Mouse (Mus musculus): ENCODE results near the gene Hhatl. TPM values are rescaled to one million over a fixed set of nuclear protein-coding genes. Genes with fewer than 3 reads are reported as not detected.

The Hhatl gene
- total RNA-seq, 2 experiments from 2014 or later = 20.0 to 21.3 TPM

DNA sequence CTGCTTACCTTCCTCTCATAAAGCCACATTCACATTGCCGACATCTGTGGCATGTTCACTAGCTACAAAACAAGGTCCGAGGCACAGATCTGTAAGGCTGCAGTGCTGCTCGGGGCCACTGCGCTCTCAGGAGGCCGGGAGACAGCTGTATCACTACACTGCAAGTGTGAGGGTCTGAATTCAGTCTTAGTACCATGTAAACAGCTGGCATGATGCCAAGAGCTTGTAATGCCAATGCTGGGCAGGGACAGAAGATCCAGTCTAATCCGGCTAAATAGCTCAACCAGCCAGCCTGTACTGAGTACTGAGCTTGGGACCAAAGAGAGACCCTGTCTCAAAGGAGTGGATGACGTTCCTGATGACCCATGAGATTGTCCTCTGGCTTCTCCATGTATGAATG lies 31.7 kb upstream of the Hhatl start:
- H3K4me3 ChIP-seq = no peak overlapping the region
- intact Hi-C loops (cut with DNase I) = loop anchor here (5.0 kb wide), 1 partner anchor 62 kb away; no protein-coding TSS in a partner anchor
- peak overlapping the region; percentile 53; the same call in 1 of the 2 replicates for H3K27ac ChIP-seq
- no peak for DNase-seq (ENCODE audit: extremely low spot score in 1 of 2, low spot score in 2 of 2)
- TF ChIP-seq CTCF (IDR thresholded peaks at IDR 0.05) = no peak

GRCm38 (mm10) chr9:121823051-121823450 lies 30.7 kb upstream of the Hhatl start:
- intact Hi-C loops (cut with DNase I) = loop anchor here (5.0 kb wide), 1 partner anchor 61 kb away; no protein-coding TSS in a partner anchor
- Histone ChIP-seq H3K4me3 (no peak overlapping the region), H3K27ac (peak overlapping the region; percentile 53)
- DNase-seq (ENCODE audit: extremely low spot score in 1 of 2, low spot score in 2 of 2) = no peak
- no peak for TF ChIP-seq CTCF (IDR thresholded peaks at IDR 0.05)

GRCm38 (mm10) chr9:121822585-121822991 lies 30.3 kb upstream of the Hhatl start:
- no peak for DNase-seq (ENCODE audit: extremely low spot score in 1 of 2, low spot score in 2 of 2)
- no peak for TF ChIP-seq CTCF (IDR thresholded peaks at IDR 0.05)
- H3K4me3 ChIP-seq = no peak overlapping the region
- peak overlapping the region; percentile 9; the same call in 1 of the 2 replicates for H3K27ac ChIP-seq
- intact Hi-C loops (cut with DNase I) = loop anchor here (5.0 kb wide), 1 partner anchor 60 kb away; no protein-coding TSS in a partner anchor

DNA sequence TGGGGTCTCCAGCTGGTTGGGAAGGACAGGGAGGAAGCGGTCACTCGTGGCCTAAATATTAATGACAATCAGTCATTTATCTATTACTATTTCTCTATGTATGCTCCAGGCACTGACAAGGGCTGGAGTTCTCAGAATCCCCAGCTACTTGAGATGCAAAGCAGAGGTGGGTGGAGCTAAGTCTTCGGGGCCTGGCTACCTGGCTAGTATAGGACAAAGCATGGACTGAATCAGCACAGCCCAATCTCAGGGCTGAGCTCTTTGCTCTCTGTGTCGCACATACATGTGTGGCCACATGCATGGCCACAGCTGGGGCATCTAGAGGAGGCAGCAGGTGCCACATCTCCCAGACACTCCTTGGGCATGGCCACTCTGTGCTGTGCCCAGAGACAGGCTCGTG lies 28.5 kb upstream of the Hhatl start:
- no peak for DNase-seq (ENCODE audit: extremely low spot score in 1 of 2, low spot score in 2 of 2)
- intact Hi-C loops (cut with DNase I) = loop anchor here (5.0 kb wide), 1 partner anchor 58 kb away; no protein-coding TSS in a partner anchor
- Histone ChIP-seq H3K4me3 (no peak overlapping the region), H3K27ac (no peak overlapping the region; the same call in 1 of the 2 replicates)
- no peak for TF ChIP-seq CTCF (IDR thresholded peaks at IDR 0.05)

GRCm38 (mm10) chr9:121819771-121820471 lies 27.6 kb upstream of the Hhatl start:
- DNase-seq (ENCODE audit: extremely low spot score in 1 of 2, low spot score in 2 of 2) = no peak
- Histone ChIP-seq H3K27ac (peak overlapping the region; percentile 86), H3K4me3 (no peak overlapping the region)
- intact Hi-C loops (cut with DNase I) = loop anchor here (5.0 kb wide), 1 partner anchor 58 kb away; no protein-coding TSS in a partner anchor
- no peak for TF ChIP-seq CTCF (IDR thresholded peaks at IDR 0.05)

- no peak for DNase-seq (ENCODE audit: extremely low spot score in 1 of 2, low spot score in 2 of 2)
Observed at GRCm38 (mm10) chr9:121819073-121819770, 26.9 kb upstream of the Hhatl start.

DNA sequence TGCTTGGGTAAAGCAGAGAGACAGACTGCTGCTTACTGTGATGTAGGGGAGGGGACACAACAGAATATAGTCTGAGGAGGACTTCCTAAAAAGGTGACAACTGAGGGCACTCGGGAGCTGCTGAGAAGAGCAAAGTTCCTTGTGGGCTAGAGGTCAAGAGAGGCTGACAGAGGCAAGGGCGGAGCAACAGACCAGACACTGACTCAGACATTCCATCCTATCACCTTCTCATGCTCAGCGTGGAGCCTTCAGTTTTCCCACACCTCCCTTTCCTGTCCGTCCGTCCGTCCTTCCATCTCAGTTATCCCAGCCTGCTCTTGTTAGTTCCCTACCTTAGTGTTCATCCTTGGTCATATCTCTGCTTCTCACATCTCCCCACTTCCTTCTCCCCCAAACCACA lies 22.9 kb upstream of the Hhatl start:
- no peak overlapping the region for H3K27ac ChIP-seq
- intact Hi-C loops (cut with DNase I) = no loop called here
- no peak overlapping the region for H3K4me3 ChIP-seq
- no peak for DNase-seq (ENCODE audit: extremely low spot score in 1 of 2, low spot score in 2 of 2)
- no peak for TF ChIP-seq CTCF (IDR thresholded peaks at IDR 0.05)

More at GRCm38 (mm10) chr9:121819073-121819770, 26.9 kb upstream of the Hhatl start:
- intact Hi-C loops (cut with DNase I) = no loop called here
- Histone ChIP-seq H3K4me3 (no peak overlapping the region), H3K27ac (peak overlapping the region; percentile 86)
- no peak for TF ChIP-seq CTCF (IDR thresholded peaks at IDR 0.05)

DNA sequence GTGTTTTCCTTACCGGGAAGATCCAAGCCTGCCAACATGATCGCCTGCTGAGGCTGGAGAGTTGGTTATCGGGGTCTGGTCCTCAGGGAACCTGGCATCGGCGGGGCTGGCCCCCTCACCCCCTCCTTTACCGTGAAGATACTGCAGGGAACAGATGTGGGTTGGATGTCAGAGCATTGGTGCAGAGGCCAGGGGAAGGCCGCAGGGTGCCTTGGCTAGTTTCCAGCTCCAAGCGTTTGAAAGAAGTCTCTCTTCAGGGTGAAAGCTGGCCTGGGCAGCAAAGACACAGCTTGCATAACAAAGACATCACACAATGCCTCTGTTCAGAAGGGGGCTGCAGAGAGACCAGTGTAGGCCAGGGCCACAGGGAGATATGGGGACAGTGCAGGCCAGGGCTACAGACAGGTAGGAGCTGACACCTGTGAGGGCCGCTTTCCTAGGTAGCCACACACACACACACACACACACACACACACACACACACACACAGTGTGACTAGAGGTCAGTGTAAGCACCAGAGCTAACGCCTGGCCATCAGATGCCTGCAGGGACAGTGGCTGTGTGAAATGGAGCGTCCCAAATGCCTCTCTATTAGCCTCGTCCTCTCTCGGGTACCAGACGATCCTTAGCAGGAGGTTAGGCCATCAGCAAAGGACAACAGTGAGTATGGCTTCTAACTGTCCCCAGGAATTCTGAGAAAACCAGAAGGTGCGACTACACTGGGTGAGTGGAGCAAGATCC lies 17.9 kb upstream of the Hhatl start:
- intact Hi-C loops (cut with DNase I) = no loop called here
- H3K27ac ChIP-seq = peak overlapping the region; percentile 82
- no peak overlapping the region for H3K4me3 ChIP-seq
- peak in 1 of 2 experiments; percentile 68 for DNase-seq (ENCODE audit: extremely low spot score in 1 of 2, low spot score in 2 of 2)
- TF ChIP-seq CTCF (IDR thresholded peaks at IDR 0.05) = no peak

DNA sequence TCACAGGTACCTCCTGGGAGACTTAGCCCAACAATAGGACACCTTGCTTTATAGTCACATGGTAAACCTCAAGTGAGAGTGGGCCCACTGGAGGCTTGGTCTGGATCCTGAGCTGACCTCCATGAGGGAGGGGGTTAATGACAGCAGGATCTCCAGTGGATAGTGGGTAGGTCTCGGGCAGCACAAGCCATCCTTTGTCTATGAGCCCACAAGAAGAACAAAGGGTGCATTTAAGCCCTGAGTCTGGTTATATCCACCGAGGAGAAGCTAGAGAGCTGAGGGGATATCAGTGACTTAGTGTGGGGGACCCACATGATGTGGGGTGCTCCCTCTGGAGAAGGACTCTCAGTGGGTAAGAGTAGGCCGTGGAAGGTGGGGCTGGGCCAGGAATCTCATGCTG lies 16.2 kb upstream of the Hhatl start:
- intact Hi-C loops (cut with DNase I) = no loop called here
- Histone ChIP-seq H3K4me3 (no peak overlapping the region), H3K27ac (peak overlapping the region; percentile 83)
- DNase-seq (ENCODE audit: extremely low spot score in 1 of 2, low spot score in 2 of 2) = no peak
- no peak for TF ChIP-seq CTCF (IDR thresholded peaks at IDR 0.05)

DNA sequence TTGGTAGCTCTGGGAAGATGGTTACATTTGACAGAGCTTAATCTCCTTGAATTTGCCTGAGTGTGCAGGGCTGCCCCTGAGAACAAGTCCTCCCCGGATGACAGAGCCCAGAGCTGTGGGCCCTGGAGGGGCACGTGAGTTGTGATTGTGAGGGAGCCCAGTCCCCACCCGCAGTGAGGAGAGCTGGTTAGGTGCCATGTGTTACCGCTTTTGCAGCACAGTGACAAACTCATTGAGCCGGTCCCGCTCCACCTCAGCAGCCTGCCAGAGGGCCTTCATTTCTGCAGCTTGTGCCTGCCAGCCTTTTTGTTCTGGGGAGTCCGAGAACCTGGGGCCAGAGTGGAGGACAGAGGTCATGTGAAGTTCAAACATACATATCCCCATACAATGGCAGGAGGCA lies 15.6 kb upstream of the Hhatl start:
- Histone ChIP-seq H3K4me3 (no peak overlapping the region), H3K27ac (peak overlapping the region; percentile 64)
- intact Hi-C loops (cut with DNase I) = no loop called here
- DNase-seq (ENCODE audit: extremely low spot score in 1 of 2, low spot score in 2 of 2) = no peak
- no peak for TF ChIP-seq CTCF (IDR thresholded peaks at IDR 0.05)

- no peak for TF ChIP-seq CTCF (IDR thresholded peaks at IDR 0.05)
- Histone ChIP-seq H3K27ac (peak overlapping the region; percentile 64), H3K4me3 (no peak overlapping the region)
- intact Hi-C loops (cut with DNase I) = no loop called here
- DNase-seq (ENCODE audit: extremely low spot score in 1 of 2, low spot score in 2 of 2) = no peak
Observed at GRCm38 (mm10) chr9:121807546-121807945, 15.2 kb upstream of the Hhatl start.

GRCm38 (mm10) chr9:121802747-121803146 lies 10.4 kb upstream of the Hhatl start:
- no peak for TF ChIP-seq CTCF (IDR thresholded peaks at IDR 0.05)
- DNase-seq (ENCODE audit: extremely low spot score in 1 of 2, low spot score in 2 of 2) = no peak
- intact Hi-C loops (cut with DNase I) = no loop called here
- Histone ChIP-seq H3K4me3 (no peak overlapping the region), H3K27ac (no peak overlapping the region)

All from left cerebral cortex, adult 2 months (tissue).